Mouse (Mus musculus): ENCODE measurements at regions not wholly inside any gene's neighbourhood (a gene's known extent, or its start where the extent isn't known, plus 50 kb on each side); places are given as distances from the start of the nearest gene placed in this dataset.

- no peak for ATAC-seq (replicated peaks; ENCODE audit: poor library complexity, severe bottlenecking)
Observed at GRCm38 (mm10) chr11:56307051-56307450, 266.2 kb upstream of the Nmur2 start.

- no peak for ATAC-seq (replicated peaks; ENCODE audit: poor library complexity, severe bottlenecking)
Observed at GRCm38 (mm10) chr11:56290651-56291578, 250.1 kb upstream of the Nmur2 start.

- no peak for ATAC-seq (replicated peaks; ENCODE audit: poor library complexity, severe bottlenecking)
Observed at GRCm38 (mm10) chr11:56285575-56286260, 244.9 kb upstream of the Nmur2 start.

GRCm38 (mm10) chr11:56281201-56281600 is 240.4 kb upstream of the Nmur2 start:
- no peak for ATAC-seq (replicated peaks; ENCODE audit: poor library complexity, severe bottlenecking)

- ATAC-seq (replicated peaks; ENCODE audit: poor library complexity, severe bottlenecking): no peak
Observed at GRCm38 (mm10) chr11:56280216-56280615, 239.4 kb upstream of the Nmur2 start.

- ATAC-seq (replicated peaks; ENCODE audit: poor library complexity, severe bottlenecking): no peak
Observed at GRCm38 (mm10) chr11:56269915-56270493, 229.2 kb upstream of the Nmur2 start.

GRCm38 (mm10) chr11:56262726-56263125 is 221.9 kb upstream of the Nmur2 start:
- ATAC-seq (replicated peaks; ENCODE audit: poor library complexity, severe bottlenecking): no peak

- no peak for ATAC-seq (replicated peaks; ENCODE audit: poor library complexity, severe bottlenecking)
Observed at GRCm38 (mm10) chr11:56256356-56256755, 215.5 kb upstream of the Nmur2 start.

- ATAC-seq (replicated peaks; ENCODE audit: poor library complexity, severe bottlenecking): no peak
Observed at GRCm38 (mm10) chr11:56254437-56254836, 213.6 kb upstream of the Nmur2 start.

- ATAC-seq (replicated peaks; ENCODE audit: poor library complexity, severe bottlenecking): no peak
Observed at GRCm38 (mm10) chr11:56247333-56247823, 206.6 kb upstream of the Nmur2 start.

GRCm38 (mm10) chr11:56246549-56247332 is 205.9 kb upstream of the Nmur2 start:
- no peak for ATAC-seq (replicated peaks; ENCODE audit: poor library complexity, severe bottlenecking)

- ATAC-seq (replicated peaks; ENCODE audit: poor library complexity, severe bottlenecking): no peak
Observed at GRCm38 (mm10) chr11:56244951-56245350, 204.1 kb upstream of the Nmur2 start.

GRCm38 (mm10) chr11:56243447-56243846 is 202.6 kb upstream of the Nmur2 start:
- no peak for ATAC-seq (replicated peaks; ENCODE audit: poor library complexity, severe bottlenecking)

GRCm38 (mm10) chr11:56238745-56239144 is 197.9 kb upstream of the Nmur2 start:
- no peak for ATAC-seq (replicated peaks; ENCODE audit: poor library complexity, severe bottlenecking)

GRCm38 (mm10) chr11:56224999-56225398 is 184.2 kb upstream of the Nmur2 start:
- ATAC-seq (replicated peaks; ENCODE audit: poor library complexity, severe bottlenecking): no peak

- ATAC-seq (replicated peaks; ENCODE audit: poor library complexity, severe bottlenecking): no peak
Observed at GRCm38 (mm10) chr11:56215706-56216105, 174.9 kb upstream of the Nmur2 start.

GRCm38 (mm10) chr11:56201844-56202243 is 161.0 kb upstream of the Nmur2 start:
- ATAC-seq (replicated peaks; ENCODE audit: poor library complexity, severe bottlenecking): no peak

GRCm38 (mm10) chr11:56195316-56195715 is 154.5 kb upstream of the Nmur2 start:
- ATAC-seq (replicated peaks; ENCODE audit: poor library complexity, severe bottlenecking): no peak

GRCm38 (mm10) chr11:56193426-56193825 is 152.6 kb upstream of the Nmur2 start:
- no peak for ATAC-seq (replicated peaks; ENCODE audit: poor library complexity, severe bottlenecking)

- no peak for ATAC-seq (replicated peaks; ENCODE audit: poor library complexity, severe bottlenecking)
Observed at GRCm38 (mm10) chr11:56173895-56174294, 133.1 kb upstream of the Nmur2 start.
